Mouse (Mus musculus): ENCODE results near the gene Lpp. TPM values are rescaled to one million over a fixed set of nuclear protein-coding genes. Genes with fewer than 3 reads are reported as not detected.

Lpp gene
- total and polyA plus RNA-seq, 3 experiments = 7.7 to 25.1 (median 23.6) TPM

GRCm38 (mm10) chr16:24982828-24983227 lies 589.5 kb downstream of the Lpp start:
- Histone ChIP-seq H3K4me3 (no peak overlapping the region), H3K27ac (no peak overlapping the region), H3K9ac (ENCODE audit: low read depth, low read length) (no peak overlapping the region), H3K27me3 (ENCODE audit: control insufficient read depth, insufficient read depth, low read length) (no peaks in the 10 kb centered on the region), H3K4me1 (ENCODE audit: control insufficient read depth, insufficient read depth, low read length) (peaks cover 2% of the 10 kb centered on the region; the same call in 1 of the 2 replicates), H3K36me3 (ENCODE audit: control insufficient read depth, insufficient read depth, low read length) (peaks cover 2% of the 10 kb centered on the region; the same call in 1 of the 2 replicates), H3K79me2 (replicated peaks; ENCODE audit: control insufficient read depth, insufficient read depth, low read length) (no peaks in the 10 kb centered on the region)
- DNase-seq = no peak
- TF ChIP-seq EP300 (IDR thresholded peaks at IDR 0.05; ENCODE audit: insufficient read depth, low read depth, low read length) = no peak
- no peak for TF ChIP-seq POLR2A (IDR thresholded peaks at IDR 0.05; ENCODE audit: insufficient read depth, low read depth, low read length)
- no peak for TF ChIP-seq CTCF (IDR thresholded peaks at IDR 0.05)
- WGBS = 83% methylated on average over 4 of the region's 4 CpGs
- intact Hi-C loops (cut with DNase I) = no loop called here

- Histone ChIP-seq H3K4me1 (ENCODE audit: control insufficient read depth, insufficient read depth, low read length) (peaks cover 3% of the 10 kb centered on the region; the same call in 1 of the 2 replicates), H3K36me3 (ENCODE audit: control insufficient read depth, insufficient read depth, low read length) (peaks cover 3% of the 10 kb centered on the region; the same call in 1 of the 2 replicates), H3K27me3 (ENCODE audit: control insufficient read depth, insufficient read depth, low read length) (no peaks in the 10 kb centered on the region), H3K79me2 (replicated peaks; ENCODE audit: control insufficient read depth, insufficient read depth, low read length) (no peaks in the 10 kb centered on the region), H3K4me3 (no peak overlapping the region), H3K27ac (no peak overlapping the region; the same call in 1 of the 2 replicates), H3K9ac (ENCODE audit: low read depth, low read length) (no peak overlapping the region)
- DNase-seq = no peak
- WGBS = 67% methylated on average over 11 of the region's 11 CpGs
- TF ChIP-seq POLR2A (IDR thresholded peaks at IDR 0.05; ENCODE audit: insufficient read depth, low read depth, low read length) = no peak
- no peak for TF ChIP-seq CTCF (IDR thresholded peaks at IDR 0.05)
- TF ChIP-seq EP300 (IDR thresholded peaks at IDR 0.05; ENCODE audit: insufficient read depth, low read depth, low read length) = no peak
- intact Hi-C loops (cut with DNase I) = no loop called here
Observed at GRCm38 (mm10) chr16:24990331-24990730, 597.0 kb downstream of the Lpp start.

DNA sequence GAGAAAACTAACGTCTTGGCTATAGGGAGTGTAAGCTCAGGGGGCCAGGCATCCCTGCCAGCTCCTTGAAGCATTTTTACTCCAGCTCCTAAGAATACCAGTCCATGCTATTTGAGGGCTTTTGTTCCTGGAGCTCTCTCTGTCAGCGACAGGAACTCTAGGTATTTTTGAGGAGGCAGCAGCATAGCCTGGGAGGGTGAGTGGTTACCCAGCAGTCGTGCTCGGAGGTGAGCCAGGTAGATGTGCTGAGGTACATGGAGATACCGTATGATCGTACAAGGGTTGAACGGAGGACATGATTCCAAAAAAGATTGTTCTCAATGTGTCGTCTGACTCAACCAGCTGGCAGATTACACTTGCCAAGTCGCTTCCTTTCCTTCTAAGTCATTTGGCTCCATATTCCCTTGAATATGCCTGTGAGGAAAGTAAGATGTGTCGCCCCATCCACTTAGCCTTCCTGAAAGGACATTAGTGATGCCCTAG lies 597.8 kb downstream of the Lpp start:
- intact Hi-C loops (cut with DNase I) = no loop called here
- Histone ChIP-seq H3K27ac (no peak overlapping the region), H3K36me3 (ENCODE audit: control insufficient read depth, insufficient read depth, low read length) (peaks cover 3% of the 10 kb centered on the region; the same call in 1 of the 2 replicates), H3K4me3 (no peak overlapping the region), H3K4me1 (ENCODE audit: control insufficient read depth, insufficient read depth, low read length) (peaks cover 3% of the 10 kb centered on the region; the same call in 1 of the 2 replicates), H3K9ac (ENCODE audit: low read depth, low read length) (no peak overlapping the region), H3K79me2 (replicated peaks; ENCODE audit: control insufficient read depth, insufficient read depth, low read length) (no peaks in the 10 kb centered on the region), H3K27me3 (ENCODE audit: control insufficient read depth, insufficient read depth, low read length) (no peaks in the 10 kb centered on the region)
- TF ChIP-seq CTCF (IDR thresholded peaks at IDR 0.05) = no peak
- TF ChIP-seq EP300 (IDR thresholded peaks at IDR 0.05; ENCODE audit: insufficient read depth, low read depth, low read length) = no peak
- TF ChIP-seq POLR2A (IDR thresholded peaks at IDR 0.05; ENCODE audit: insufficient read depth, low read depth, low read length) = no peak
- no peak for DNase-seq
- 75% methylated on average over 10 of the region's 10 CpGs for WGBS

- DNase-seq = no peak
- H3K27ac ChIP-seq = no peak overlapping the region
- no peak overlapping the region for H3K9ac ChIP-seq (ENCODE audit: low read depth, low read length)
- intact Hi-C loops (cut with DNase I) = no loop called here
- no peaks in the 10 kb centered on the region for H3K79me2 ChIP-seq (replicated peaks; ENCODE audit: control insufficient read depth, insufficient read depth, low read length)
- no peaks in the 10 kb centered on the region for H3K27me3 ChIP-seq (ENCODE audit: control insufficient read depth, insufficient read depth, low read length)
- H3K4me1 ChIP-seq (ENCODE audit: control insufficient read depth, insufficient read depth, low read length) = peaks cover 3% of the 10 kb centered on the region; the same call in 1 of the 2 replicates
- peaks cover 3% of the 10 kb centered on the region; the same call in 1 of the 2 replicates for H3K36me3 ChIP-seq (ENCODE audit: control insufficient read depth, insufficient read depth, low read length)
- no peak overlapping the region for H3K4me3 ChIP-seq
- 73% methylated on average over 3 of the region's 3 CpGs for WGBS
- TF ChIP-seq EP300 (IDR thresholded peaks at IDR 0.05; ENCODE audit: insufficient read depth, low read depth, low read length) (no peak), CTCF (IDR thresholded peaks at IDR 0.05) (no peak), POLR2A (IDR thresholded peaks at IDR 0.05; ENCODE audit: insufficient read depth, low read depth, low read length) (no peak)
Observed at GRCm38 (mm10) chr16:24991995-24992394, 598.7 kb downstream of the Lpp start.

DNA sequence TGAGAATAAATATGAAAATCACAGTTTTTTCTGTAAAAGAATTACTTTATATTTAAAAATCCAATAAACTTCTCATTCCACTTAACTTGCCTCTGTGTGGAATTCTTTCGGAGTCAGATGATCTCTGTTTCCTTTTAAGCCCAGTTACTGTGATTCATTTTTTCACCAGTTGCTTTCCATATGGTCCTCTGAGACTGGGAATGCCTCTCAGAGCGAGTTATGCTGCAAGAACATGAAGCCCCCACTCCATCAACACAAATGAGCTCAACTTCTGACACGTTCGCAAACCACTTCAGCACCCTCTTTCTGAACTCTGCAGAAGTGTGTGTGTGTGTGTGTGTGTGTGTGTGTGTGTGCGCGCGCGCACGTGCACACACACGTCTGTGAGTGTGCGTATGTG lies 599.2 kb downstream of the Lpp start:
- TF ChIP-seq EP300 (IDR thresholded peaks at IDR 0.05; ENCODE audit: insufficient read depth, low read depth, low read length) (no peak), CTCF (IDR thresholded peaks at IDR 0.05) (no peak)
- no peak overlapping the region for H3K27ac ChIP-seq
- intact Hi-C loops (cut with DNase I) = no loop called here
- no peaks in the 10 kb centered on the region for H3K79me2 ChIP-seq (replicated peaks; ENCODE audit: control insufficient read depth, insufficient read depth, low read length)
- no peaks in the 10 kb centered on the region for H3K27me3 ChIP-seq (ENCODE audit: control insufficient read depth, insufficient read depth, low read length)
- no peak for DNase-seq
- H3K9ac ChIP-seq (ENCODE audit: low read depth, low read length) = no peak overlapping the region
- 92% methylated on average over 11 of the region's 11 CpGs for WGBS
- peaks cover 3% of the 10 kb centered on the region; the same call in 1 of the 2 replicates for H3K36me3 ChIP-seq (ENCODE audit: control insufficient read depth, insufficient read depth, low read length)
- no peak overlapping the region for H3K4me3 ChIP-seq
- H3K4me1 ChIP-seq (ENCODE audit: control insufficient read depth, insufficient read depth, low read length) = peaks cover 2% of the 10 kb centered on the region; the same call in 1 of the 2 replicates
